Mouse (Mus musculus): Measurements from ENCODE around the gene Mus81.

DNA sequence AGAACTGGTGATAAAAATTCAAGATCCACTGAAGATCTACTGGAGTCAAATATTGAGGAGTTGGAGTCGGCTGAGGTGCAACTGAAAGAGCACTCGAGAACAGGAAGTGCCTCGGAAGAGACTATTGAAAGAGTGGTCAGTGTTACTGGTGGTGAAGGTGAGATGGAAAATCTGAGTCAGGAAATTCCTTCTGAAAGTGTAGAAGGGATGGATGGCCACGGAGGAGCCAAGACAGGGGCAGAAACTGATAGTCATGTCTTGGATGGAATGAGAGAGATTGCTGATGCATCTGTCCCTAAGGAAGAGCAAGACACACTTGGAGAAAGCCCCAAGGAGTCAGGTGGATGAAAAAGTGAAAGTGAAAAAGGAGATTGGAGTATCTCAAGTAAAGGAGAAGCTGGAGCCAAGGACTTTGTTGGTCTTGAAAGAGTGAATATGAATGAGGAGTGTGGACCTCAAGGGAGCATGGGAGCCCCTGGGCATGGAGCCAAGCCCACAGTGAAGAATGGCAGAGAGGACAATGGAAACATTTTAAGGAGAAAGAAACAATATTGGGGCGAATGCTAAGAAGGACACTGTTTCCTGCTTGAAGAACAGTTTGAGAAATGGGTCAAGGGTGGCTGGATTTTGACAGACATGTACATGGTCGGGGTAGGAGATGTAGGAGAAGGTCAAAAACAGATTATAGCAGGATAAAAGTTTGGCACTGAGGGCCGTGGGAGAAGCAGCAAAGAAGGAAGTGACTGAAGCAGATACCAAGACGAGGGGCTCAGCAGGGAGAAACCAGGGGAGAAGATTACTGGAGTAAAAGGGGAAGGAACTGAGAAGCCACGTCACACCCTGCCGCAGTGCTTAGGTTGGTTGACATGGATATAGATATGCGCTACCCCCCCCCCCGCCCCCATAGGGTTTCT lies 24.1 kb upstream of the Mus81 start:
- TF ChIP-seq CTCF (IDR thresholded peaks at IDR 0.05; ENCODE audit: low read depth), result no peak
- TF ChIP-seq EP300 (IDR thresholded peaks at IDR 0.05; ENCODE audit: low read depth), result no peak

Measured in liver, embryonic 14.5 days (tissue).